Mouse (Mus musculus): ENCODE results near the gene Kat5.

Kat5 gene

DNA sequence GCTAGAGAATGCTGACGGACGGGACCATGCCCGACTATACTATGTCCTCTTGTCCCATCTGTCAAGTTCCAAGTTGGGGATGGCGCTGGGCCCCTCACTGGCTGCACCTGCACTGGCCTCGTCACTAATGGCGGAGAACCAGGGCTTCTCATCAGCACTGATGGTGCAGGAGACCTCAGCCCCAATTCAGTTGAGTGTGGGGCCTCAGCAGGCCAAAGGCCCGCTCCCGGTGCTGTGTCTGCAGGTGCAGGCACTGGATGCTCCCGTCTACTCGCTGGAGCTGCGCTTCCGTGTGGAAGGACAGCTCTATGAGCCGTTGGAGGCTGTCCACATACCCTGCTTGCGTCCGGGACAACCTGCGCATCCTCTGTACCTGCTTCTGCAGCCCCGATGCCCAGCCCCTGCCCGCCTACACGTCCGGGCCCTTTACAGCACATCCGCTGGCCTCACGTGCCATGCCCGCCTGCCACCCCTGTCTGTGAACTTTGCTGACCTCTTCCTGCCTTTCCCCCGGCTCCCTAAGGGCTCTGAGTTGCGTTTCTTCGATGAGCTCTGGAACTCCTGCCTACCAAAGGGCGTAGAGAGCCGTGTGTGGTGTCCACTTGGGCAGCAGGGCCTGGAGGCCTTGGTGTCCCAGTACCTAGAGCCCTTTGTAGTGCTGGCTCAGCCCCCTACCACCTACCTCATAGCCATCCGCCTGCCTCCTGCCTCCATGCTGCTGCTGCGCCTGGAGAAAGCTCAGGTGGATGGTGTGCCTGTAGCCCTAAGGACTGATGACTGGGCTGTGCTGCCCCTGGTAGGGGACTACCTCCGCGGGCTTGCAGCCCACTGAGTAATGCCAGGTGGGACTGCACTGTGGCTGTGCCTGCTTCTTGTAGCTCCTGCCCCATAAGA lies 39.4 kb downstream of the Kat5 start:
- DNase-seq: no peak

DNA sequence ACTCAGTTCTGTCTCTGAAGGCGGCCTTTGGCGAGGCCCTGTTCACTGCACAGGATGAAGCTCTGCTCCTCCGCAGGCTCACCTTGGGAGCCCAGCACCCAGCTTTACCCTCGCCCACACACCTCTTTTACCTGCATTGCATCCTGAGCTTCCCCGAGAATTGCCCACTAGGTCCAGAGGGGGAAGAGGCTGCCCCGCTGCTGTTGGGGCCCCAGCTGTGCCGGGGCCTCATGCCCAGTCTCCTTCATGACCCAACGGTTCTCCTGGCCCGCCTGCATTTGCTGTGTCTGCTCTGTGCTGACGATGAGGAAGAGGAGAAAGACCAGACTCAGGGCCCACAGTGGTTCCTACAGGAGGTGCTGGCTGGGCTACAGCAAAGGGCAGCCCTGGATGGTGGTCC lies 40.5 kb downstream of the Kat5 start:
- peak; percentile 15 for DNase-seq

DNA sequence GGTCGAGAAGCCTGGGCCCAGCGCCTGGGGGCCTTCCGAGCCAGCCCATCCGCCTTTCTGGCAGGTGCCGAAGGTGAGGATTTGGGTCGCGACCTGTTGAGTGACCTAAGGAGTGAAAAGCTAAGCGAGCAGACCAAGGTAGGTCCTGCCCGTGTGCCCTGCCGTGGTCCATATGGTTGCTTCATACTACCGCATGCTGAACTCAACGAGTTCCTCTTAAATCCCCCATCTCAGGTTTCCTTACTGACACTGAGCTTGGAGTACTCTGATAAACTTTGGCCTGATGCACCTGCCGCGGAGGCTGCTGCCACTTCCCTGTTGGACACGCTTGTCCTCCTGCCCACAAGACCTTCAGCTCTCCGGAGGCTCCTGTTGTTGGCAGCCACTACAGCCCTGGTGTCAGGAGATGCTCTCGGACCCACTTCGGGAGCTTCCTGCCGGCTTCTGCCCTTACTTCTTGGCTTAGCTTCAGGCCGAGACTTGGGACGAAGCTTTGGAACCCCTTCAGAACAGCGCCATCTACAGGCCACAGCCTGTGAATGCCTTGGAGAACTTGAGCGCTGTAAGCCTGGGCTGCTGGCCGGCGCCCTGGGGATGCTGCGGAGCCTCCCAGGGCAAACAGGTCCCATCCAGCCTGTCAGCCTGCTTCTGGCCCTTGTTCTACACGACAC lies 41.4 kb downstream of the Kat5 start:
- DNase-seq: peak; percentile 83

DNA sequence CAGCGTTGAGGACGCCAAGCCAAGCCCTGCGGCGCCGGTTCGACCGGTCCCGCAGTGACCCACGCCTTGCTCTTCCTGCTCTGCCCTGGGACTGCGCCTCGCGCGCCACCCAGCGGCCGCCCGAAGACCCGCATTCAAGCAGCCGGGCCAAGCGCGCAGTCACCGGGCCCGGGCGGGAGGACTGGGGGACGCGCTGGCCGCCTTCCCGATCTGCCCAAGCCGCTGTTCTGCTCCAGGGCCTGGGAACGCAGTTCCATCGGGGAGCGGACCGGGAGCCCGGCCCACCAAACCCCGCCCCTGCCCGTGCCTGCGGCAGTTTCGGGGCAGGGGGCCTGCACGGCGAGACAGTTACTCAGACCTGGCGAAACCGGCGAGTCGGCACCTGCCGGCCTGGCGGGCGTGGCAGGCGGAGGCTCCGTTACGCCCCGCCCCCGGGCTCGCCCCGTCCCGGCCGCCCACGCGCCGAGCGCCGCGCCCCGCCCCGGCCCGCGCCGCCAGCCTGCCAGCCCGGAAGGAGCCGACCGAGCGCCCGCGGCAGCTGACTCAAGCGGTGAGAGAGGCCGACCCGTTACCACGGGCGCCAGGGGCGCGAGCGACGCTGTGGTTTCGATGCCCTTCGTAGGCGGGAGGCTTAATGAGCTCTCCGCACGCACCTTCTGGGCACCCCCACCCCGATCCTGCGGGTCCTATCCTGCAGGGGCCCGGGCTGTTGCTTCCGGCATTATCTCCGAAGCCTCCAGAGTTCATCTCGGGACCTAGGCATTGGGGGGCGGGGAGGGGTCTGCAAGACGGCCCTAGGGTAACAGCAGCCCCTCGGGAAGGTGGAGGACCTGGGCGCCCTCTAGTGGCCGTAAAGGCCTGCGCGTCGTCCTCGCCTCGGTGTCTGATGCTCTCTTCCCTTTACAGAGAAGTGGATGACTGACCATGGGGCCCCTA lies 42.2 kb downstream of the Kat5 start, which contains the start of gene Ap5b1:
TSS of gene Ap5b1 (plus strand) at position 492 of the 936 bp plus-strand sequence.
- DNase-seq: peak; percentile 93

DNA sequence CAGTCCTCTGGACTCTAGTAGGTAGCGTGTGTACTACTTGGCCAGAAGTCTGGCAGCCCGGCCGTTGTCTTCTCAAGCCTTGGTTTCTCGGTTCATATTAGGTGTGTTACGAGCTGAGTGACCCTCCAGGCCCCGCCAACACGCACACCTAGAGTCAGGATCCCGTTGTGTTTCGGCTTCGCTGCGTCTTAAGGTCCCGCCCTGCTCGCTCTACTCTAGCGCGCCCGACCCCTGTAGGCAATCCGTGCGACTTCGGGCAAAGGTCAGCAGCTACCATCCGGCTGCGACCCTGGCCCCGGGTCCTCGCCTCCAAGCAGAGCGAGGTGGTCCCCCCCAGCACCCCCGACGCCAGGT lies 42.9 kb downstream of the Kat5 start:
- DNase-seq: no peak

DNA sequence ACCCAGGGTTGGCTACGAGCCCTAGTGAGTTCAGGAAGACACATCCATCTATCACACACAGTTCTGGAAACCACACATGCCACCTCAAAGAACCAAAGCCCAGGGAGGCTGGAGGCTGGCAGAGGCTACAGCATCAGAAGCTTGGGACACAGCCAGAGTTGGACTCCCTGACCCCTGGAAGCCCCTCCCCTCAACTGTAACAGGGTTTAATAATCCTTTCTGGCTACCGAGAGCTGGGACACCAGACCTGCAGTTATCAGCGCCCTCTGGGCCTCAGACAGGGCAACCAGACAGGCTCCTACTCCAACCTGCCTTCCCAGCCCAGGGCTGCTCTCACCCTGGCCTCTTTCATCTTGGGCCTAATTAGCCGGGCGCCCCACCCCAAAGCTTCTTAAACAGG lies 43.7 kb downstream of the Kat5 start:
- DNase-seq: peak; percentile 21

DNA sequence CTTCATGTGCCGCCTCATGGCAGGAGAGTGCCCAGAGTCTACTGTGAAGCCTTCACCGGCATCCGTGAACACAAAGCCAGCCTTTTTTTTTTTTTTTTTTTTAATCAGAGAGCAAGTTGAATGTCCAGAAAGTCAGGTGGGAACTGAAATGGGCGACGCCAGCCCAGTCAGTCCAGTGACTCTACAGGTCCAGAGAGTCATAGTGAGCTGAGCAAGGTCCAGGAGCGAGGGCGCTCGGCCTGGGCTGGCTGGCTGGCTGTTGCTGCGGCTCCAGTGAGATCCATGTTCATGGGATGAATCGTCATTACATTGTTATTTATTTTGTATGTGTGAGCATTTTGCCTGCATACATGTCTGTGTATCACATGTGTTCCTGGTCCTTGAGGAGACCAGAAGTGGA lies 47.3 kb downstream of the Kat5 start:
- no peak for DNase-seq

DNA sequence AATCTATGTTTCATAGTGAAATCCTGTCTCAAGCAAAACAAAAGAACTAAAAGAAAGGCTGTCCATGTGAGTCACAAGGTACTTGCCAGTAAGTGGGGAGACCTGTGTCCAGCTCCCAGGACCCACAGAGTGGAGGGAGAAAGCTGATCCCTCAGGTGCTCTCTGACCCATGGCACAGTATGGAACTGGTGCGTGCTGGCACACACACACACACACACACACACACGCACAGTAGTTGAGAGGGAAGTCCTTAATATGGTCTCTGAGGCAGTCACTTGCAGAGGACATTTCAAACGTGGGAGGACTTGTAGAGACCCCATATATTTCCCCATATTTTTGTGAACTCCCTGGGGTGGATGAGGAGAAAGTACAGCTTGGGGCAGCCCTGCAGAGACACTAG lies 48.2 kb downstream of the Kat5 start:
- no peak for DNase-seq

DNA sequence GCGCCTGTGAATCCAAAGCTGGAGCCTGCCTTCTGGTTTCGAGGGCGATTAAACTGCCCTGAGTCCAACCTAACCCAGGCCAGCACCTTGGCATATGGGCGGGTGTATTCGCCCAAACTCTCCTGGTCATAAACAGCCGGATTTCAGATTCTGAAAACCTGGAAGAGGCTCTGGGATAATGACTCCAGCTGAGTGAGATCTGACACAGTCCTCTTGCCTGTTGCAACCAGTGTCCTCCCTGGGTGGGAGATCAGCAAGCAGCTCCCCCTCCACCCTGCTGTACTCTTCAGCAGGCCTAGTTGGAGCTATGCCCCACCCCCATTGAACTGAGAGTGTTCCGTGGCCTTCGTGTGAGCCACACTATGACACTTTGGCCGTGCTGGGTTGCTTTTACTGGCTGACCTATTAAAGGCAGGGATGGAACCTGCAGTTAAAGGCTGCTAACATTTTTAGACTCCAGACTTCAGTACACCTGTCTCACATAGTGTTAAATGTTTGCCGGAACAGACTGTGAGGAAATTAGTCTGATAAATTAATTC lies 48.7 kb downstream of the Kat5 start:
- no peak for DNase-seq

DNA sequence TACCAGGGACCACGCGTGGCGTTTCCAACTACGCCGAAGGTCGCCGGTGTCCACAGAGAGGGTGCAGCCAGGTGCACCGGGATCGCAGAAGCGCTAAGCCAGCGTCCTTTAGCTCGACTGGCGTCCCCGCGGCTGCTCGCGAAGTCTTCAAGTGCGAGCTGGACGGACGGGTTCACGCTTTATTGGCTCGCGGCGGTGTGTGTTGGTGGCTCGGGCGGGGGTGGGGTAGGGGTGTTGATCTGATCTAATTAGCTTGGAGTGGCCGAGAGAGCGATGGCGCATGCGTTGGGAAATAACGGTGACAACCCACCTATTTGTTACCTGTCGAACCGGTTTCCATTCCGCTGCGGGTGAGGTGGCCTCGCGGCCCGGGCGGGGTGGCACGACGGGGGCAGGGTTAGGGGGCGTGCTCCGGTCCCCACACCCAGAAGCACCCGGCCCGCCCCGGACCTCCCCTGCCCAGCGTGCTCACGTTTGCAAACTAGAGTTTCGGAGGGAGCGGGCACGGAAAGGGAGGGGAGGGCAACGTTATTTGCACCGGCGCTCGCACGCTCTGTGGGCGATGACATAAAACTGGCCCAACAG lies 49.5 kb downstream of the Kat5 start, which contains the start of gene Ovol1:
TSS of gene Ovol1 (minus strand) at position 190 of the 585 bp plus-strand sequence.
- no peak for DNase-seq

DNA sequence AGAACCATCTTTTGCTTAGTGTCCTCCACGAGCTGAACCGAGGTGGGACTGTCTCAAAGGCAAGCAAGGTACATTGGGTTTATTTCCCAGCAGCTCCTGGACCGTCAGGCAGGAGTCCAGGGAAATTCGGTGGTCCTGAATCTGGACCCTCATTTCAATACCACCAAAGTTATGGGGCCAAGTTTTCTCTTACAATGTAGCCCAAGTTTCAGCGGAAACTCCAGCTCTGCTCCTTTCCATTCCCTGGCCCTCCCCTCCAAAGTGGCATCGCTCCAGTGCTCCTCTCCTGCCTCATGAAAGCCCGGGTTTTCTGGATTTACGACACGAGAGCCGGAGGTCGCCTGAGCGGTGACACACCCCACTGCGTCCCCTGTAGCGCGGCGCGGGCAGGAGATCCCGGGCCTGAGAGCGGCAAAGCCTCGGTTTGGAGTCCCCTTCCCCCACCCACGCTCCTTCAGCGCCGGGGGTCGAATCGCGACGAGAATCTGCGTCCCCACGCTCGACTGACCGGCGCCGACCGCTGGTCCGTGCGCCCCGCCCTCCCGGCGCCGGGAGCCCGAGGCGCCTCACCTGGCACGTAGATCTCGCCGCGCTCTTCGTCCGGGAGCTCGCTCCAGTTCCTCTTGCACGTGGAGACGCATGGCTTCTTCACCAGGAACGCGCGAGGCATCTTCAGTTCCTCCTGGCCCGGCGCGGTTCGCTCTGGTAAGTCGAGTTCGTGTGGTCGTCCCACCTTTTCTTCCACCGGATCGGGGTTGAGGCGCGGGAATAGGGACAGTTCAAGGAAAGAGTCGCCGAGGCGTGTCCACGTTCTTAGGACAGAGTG lies 50.2 kb downstream of the Kat5 start:
- no peak for DNase-seq

DNA sequence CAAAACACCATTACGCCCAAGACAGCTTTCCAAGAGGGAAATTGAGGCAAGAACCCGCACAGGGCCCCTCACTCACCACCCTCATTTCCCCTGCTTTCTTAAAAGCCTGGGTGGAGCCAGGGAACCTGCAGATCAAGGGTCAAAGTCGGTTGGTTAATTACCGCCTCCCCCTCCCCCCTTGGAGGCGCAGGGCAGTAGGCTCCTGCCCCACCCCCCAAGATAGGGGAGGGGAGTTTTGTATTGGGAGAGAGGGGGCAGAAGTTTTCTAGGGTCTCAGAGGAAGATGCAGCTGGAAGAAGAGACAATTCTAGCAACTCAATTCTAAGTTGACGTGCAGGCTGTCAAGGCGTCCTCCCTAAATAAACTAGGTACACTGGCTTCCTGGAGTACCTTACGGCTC lies 50.8 kb downstream of the Kat5 start:
- DNase-seq: no peak

DNA sequence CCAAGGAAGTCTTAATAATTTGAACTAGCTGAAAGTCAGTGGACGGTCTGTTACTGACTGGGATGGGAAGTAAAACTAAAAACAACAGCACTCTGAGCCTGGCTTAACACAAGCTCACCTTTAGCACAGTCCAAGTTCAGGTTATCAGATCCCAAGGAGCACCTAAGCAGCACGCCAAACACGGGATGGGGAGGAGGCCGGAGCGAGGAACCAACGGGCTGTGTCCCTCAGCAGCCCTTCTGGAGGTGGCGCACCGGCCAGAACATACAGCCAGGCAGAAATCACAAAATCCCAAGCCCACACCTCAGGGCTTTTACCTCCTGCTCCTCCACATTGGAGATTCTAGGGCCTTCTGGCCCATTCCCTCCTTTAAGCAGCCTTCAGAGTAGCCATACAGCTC lies 51.3 kb downstream of the Kat5 start:
- DNase-seq: no peak

DNA sequence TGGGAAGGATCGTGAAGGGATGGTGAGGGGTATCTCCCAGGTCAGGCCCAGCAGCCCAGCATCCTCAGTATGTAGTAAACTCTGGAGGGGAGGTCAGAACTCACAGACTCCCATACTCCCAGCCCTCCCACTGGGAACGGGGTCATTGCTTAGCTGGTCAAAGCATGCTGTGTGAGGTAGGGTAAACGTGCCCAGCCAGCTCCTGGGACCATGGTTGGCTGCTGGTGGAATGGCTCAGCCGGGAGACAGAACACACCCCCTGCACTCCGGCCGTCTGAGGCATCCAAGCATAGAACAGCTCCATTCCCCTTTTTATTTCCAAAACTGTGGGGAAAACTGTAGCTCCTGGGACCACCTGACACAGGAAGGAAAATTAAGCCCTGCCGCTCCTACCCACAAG lies 51.9 kb downstream of the Kat5 start:
- no peak for DNase-seq

DNA sequence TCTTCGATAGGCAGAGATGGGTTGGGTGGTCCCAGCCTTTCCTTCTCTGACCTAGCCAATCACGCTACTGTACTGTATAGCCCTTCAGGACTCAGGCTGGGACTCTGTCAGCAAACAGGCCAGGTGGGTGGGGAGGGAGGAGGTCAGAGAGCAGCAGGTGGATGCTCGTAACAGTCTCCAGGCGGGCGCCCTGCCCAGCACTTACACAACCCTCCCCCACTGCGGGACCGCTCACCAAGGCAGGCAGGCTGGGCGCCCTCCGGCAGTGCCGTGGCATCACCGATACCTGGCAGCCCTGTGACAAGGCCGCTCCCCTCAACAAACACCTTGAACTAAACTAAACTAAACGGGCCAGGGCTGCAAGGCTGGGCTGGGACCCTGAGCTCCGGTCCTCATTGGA lies 55.8 kb downstream of the Kat5 start:
- no peak for DNase-seq

DNA sequence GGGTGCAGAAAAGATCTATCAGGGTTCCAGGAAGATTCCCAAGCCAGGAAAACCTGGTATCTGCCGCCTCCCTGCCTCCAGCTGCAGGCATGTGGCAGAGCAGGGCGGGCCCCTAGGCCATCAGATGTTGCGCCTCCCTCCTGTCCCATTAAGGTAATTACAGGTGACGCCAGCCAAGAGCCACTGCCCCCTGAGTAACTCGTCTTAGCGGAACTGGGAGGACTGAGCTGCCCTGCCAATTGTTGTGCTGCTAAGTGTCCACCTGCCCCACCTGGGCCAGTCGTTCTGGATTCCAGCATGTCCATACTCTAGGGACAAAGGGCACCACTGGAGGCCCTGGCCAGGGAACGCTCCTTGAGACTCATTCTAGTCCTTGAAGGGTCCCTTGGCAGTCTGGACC lies 56.2 kb downstream of the Kat5 start:
- no peak for DNase-seq
